Mouse (Mus musculus): ENCODE measurements around the gene Nvl.

The Nvl gene

DNA sequence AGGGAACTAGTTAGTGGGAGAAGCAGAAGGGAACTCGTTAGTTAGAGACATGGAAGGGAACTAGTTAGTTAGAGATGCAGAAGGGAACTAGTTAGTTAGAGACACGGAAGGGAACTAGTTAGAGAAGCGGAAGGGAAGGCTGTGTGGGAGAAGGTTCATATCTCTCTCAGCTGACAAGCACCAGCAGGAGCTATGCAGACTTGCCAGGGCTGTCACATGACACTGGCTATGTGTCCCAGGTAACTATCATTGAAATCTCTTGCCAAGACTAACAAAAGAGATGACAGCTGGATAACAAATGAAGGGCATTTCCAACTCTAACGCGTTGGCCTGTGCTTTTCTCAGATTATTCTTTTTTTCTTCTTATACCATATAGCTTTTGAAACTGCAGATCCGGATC is 79.4 kb downstream of the Nvl start:
- no peak for DNase-seq

DNA sequence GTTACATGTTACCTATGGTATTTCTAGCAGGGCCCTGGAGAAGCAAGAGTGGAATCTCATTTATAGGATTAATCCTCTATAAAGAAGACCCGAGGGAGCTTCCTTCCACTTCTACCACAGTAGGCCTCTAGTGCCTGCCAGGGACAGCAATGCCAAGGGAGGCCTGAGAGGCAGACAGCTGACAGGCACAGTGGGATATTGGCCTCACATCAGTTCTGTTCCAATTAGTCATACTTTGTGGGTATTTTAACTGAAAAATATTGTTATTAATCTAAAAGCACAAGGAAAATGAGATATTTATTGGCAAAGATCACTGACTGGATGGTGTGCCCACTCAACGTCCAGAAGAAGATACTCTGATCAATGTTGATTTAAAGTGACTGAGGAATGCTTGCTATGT is 80.0 kb downstream of the Nvl start:
- DNase-seq, result no peak

DNA sequence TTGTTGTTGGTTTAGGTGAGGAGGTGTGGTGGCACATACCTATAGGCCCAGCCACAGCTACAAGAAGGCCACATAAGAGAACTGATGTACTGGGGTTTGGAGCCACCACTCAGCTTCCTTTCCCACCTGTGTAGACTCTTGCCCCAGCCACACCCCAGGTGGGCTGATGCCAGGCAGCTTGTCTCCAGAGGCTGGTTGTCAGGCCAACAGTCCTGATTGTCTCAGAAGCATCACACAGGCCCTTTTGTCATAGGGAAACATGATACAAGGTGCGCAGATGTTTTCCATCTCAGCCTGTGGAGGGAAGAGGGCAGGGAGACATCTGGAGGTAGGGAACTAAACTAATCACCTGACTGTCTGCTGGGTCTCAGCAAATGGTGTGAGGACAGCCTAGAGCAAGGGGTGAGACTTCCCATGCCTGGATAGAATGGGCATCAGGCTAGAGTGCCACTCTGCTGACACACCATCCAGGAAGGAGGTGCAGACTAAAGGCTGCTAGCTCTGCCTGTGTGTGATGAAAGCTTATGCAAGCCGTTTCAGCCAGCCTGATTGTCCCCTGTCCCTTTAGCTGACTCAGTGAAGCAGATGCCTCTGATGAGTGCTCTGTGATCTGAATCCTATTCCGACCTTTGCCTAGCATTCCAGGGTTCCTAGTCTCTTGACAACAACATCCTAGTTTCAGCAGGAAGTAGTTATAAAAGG is 82.1 kb downstream of the Nvl start:
- DNase-seq, result no peak

DNA sequence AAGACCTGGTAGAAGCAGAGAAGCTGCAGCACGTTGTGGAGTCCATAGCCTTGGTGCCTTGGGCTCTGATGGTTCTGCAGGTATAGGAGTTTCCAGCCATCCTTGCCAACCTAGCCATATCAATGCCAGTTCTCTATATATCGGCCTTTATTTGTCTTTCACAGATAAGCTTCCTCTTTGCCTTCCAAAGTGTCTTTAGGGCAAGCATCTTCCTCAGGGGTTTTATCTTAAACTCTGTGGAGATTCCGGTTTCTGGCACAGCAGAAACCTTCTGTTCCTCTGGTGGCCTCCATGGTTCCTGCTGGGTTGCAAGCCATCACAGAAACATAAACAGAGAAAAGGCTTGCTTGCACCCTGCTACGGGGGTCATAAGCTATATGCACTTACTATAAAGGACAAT is 91.1 kb downstream of the Nvl start:
- no peak for DNase-seq

DNA sequence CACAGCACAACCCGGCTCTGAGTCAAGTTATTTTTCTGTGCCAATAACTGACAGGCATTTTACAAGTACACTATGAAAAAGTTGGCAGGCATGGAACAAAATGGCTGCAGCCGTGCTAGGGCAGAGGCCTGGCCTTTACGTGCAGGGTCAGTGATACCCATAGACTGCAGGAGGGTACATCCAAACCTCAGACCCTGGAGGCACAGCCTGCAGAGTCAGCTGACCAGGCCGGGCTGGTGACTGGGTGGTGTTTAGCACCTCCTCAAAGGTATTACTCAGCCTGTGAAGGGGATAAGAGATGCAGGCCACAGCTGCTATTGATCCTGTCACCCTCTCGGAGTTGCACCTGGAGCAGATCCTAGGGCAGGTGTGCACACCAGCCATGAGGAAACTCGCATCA is 93.1 kb downstream of the Nvl start, which contains the start of gene 9130409I23Rik:
Gene 9130409I23Rik, plus strand, starts transcription at position 301 of the 400 bp plus-strand sequence.
- DNase-seq, result no peak

DNA sequence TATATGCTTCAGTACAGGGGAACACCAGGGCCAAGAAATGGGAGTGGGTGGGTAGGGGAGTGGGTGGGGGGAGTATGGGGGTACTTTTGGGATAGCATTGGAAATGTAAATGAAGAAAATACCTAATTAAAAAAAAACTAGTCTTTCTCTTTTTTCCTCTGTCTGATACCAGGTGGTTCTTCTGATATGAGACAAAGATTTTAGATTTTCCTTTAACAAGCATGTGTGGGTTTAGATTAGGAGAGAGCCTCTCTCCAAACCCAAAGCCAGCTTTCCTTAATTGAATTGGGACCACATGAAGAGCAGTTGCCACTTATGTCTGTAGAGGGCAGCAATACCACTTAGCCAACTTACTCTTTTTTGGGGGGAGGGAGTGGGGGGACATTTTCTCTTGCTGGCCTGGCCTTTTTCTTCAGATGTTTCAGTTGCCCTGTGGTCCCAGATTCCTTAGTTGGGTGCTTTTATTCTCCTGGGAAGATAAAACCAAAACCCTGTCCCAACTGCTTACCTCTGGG is 94.6 kb downstream of the Nvl start:
- DNase-seq, result no peak

DNA sequence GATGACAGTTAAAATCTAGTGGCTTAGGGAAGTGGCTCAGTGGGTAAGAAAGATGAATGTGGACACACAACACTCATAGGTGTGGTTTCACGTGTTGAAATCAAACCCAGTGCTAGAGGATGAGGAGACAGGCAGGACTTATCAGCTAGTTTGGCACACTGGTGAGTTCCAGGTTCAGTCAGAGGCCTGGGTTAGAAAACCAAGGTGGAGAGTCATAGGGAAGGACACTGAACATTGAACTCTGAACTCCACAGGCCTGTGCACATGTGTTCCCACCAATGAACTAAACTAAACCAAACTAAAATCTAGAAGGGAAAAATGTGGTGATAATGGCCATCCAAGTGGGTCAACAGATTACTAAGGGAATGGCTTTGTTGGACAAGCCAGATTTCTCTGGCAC is 96.5 kb downstream of the Nvl start:
- no peak for DNase-seq

DNA sequence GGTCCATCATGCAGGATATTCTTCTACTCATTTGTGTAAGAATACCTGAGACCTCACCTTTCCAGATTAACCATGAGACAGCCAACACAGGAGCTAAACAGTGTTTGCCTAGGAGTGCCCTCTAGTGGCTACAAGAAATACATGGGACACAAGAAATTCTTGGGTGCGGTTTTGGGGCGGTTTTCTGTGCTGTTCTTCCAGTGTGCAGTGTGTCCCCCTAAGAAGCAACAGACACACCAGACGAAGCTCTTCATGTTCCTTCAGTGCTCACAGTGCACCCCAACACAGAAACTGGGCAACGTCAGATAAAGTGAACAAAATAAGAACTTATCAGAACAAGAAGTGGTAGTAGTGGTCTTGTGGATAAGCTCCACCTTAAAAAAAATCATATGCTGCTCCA is 104.4 kb downstream of the Nvl start:
- peak in 1 of 2 experiments; percentile 20 for DNase-seq

DNA sequence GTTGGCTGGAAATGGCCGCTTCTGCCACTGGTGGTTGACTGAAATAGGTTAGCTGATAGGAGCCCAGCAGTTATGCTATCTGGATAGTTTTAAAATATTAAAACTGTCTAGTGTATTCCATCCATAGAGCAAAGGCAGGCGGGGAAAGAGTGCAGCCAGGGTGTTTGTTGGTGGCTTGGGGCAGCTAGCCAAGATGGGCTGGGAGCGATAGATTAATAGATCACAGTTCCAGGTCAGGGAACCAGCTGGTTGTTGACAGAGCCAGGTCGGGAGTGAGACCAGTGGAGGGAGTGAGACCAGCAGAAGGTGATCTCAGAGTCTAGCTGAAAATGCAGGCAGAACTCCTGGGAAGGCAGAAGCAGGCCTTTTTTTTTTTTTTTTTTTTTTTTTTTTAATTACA is 106.4 kb downstream of the Nvl start:
- no peak for DNase-seq

All from lung, adult 18-20 months (tissue).